Mouse (Mus musculus) urinary bladder, postnatal 36 days (tissue): ENCODE data around the gene Sema4f.

Experiments used
- DNase-seq, 2 experiments: peaks; one replicate each; pipeline ENCODE4 v3.0.0; 2022; ENCODE audit warnings: low spot score in 2 of 2, mixed read lengths in 1 of 2

Sema4f gene

DNA sequence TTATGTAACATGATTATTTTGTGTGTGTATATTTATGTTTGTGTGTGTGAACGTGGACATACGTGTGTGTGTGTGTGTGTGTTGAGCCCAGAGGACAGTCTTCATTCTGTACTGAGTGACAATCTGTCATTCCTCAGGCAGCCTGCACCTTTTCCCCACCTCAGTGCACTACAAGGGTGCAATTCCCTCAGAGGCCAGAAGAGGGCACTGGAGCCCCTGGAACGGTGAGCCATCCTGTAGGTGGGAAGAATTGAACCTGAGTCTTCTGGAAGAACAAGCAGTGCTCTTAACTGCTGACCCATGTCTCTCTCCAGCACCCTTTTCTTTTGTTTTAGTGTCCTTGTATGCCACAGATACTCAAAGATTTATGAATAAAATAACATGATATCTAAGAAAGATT, 23.7 kb downstream of the Sema4f start:
- DNase-seq = peak; percentile 24 to 44

DNA sequence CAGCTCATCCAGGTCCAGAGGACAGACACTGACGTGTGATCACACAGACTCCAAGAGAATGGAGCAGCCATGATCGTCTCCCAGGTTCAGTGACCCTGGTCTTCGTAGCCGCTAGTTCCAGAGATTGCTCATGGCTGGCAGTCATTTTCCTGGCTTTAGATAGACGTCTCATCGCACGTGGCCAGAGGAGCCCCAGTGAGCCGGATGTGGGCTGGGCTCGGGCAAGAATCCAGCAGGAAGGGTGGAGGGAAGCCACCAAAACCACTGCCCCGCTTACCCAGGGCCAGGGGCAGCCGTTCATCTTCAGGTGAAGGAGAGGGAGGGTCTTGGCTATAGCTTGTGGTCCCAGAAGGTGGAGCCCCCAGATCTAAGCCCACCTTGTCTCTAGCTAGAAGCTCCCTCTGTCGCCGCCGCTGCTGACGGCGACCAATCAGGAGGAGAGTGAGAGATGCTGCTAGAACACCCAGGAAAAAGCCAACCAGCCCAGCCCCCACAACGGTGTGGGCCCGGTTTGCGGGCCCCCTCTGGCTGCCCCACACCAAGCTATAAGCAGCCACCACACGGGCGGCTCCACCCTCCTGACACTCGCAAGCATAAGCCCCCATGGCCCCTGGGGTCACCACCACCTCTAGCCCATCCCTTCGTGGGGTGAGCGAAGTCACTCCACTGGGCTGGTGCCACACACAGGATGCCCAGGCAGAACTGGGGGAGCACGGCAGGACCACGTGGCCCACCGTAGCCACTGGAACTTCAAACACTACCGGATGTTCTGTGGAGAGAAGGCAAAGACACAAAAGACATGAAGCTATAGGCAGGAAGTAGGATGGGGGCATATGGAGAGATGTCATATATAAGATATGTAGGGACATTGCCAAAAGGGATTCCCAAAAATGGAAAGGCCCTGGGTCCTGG, 26.0 kb downstream of the Sema4f start:
- no peak for DNase-seq

DNA sequence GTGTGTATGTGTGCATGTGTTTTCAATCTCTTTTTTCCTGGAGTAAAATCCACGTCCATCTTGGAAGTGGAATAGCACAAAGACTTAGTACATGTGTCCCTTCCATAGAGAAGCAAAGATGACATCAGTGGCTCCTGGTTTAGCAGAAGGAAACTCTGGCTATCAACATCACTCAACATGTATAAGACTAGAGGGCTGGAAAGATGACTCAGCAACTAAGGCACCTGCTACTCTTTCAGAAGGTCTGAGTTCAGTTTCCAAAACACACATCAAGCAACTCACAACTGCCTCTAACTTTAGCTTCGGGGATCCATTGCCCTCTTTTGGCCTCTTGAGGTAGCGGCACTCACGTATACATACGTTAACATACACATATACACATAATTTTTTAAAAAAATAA, 28.3 kb downstream of the Sema4f start:
- no peak for DNase-seq

DNA sequence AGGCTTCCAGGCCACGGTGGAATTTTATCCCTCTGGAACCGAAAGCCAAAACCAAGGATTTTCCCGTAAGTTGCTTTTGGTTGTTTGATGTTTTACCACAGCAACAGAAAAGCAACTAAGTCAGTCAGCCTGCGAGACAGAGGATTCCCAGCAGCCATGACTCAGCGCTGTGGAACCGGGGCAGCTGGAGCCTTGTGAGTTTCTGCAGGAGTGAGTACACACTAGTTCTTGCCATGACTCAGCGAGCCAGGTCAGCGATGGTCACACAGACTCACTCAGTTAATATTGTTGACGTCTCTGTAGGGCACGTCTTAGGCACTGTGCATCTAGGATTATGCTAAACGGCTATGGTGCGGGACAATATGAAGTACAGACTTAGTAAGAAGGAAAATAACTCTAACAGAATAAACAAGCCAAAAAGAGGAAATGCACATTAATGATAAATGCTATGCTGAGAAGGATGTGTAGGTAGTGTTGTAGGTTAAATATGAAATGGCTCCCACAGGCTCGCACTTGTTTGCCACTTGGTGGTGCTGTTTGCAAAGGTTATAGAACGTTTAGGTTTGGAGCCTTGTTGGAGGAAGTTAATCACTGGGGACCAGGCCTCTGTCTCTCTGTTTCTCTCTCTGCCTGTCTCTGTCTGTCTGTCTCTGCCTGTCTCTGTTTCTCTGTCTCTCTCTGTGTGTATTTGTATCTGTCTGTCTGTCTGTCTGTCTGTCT, 30.3 kb downstream of the Sema4f start:
- DNase-seq = peak; percentile 58 to 64

DNA sequence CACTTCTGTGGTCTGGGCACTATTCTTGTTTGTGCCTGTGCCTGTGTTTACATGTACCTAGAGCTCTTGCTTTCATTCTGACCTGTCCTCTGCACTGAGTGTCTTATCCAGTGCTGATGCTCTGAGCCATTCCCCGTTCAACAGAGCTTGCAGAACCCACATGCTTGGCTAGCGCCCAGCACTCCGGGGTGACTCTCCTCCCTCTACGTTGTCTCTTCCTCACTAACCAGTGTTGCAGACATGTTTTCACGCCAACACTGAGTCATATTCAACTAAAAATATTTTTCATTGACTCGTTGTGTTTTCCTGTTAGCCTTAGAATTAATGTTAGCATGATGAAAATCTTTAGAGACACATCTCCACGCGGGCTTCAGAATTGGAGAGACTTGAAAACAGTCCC, 31.5 kb downstream of the Sema4f start:
- DNase-seq = no peak

DNA sequence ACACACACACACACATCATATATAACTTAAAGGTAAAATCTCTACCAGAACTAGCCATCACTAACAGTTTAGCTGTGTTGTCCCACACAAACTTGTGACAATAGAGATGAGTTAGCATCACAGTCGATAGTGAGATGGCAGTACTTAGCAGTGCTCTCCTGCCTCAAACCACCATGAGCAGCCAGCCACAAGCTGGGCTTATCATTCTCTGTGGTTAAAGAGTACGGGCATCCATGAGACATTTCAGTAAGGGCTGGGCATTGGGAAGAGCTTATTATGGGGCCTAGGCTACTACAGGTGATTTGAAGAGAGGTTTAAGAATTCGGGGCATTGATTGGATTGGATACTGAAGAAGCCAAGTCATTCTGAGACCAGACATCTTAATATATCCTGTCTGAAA, 32.6 kb downstream of the Sema4f start:
- no peak for DNase-seq

DNA sequence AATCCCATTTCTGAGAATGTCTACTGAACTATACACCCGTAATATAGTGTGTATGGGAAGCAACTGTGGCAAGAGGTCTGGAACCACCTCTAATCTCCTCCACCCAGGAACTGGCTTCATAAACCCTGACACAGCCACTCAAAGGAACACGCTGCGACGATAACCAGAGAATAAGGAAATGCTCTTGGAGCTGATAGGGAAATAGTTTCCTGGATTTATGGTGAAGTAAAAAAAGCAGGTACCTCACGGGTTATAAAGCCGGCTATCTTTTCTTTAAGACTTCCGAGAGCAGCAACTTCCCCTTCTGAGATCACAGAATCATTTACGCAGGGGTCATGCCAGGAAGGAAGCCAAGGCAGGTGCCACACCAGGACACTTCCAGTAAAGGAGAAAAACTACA, 37.0 kb downstream of the Sema4f start:
- no peak for DNase-seq

DNA sequence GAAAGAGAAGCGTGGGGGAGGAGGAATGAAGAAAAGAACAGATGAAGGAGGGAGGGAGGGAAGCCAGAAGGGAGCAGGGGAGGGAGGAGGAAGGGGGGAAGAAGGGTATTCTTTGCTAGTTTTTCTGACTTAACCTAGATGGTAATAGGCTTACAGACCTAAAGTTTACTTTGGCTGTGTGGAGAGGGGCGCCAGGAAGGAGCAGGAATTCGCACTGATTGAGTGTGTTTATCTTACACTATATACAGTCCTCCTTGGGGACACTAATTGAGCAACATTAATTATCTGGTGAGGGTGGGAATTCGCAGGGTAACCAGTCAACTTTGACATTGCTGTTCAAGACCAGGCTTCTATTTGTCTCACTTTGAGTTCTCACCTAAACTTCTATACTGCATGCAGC, 40.8 kb downstream of the Sema4f start:
- DNase-seq = no peak

DNA sequence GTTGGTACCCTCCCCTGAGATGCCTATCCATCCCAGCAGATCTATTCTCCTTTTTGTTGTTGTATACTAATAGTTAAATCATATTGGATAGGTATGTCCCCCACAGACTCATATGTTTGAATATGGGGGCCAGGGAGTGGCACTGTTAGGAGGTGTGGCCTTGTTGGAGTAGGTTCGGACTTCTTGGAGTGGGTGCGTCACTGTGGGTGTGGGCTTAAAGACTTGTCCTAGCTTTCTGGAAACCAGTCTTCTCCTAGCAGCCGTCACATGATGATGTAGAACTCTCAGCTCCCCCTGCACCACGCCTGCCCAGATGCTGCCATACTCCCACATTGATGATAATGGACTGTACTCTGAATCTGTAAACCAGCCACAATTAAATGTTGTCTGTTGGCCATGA, 41.3 kb downstream of the Sema4f start:
- no peak for DNase-seq

DNA sequence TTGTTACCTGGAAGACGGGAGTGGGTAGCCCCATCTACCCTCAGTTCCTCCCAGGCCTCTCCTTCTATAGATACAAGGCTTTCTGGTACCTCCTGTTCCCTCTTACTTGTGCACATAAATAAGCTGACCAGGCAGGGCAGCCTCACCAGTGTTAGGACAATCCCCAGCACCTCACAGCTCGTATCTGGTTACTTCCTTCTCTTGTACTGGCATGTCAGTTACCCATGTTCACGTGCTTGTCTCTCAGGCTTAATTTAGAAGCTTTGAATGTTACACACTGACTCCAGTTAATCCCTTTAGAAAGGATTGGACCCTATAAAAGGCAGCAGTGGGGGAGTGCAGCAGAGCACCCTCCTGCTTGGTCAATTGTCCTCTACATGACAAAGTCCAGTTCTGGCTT, 42.3 kb downstream of the Sema4f start:
- DNase-seq = no peak

DNA sequence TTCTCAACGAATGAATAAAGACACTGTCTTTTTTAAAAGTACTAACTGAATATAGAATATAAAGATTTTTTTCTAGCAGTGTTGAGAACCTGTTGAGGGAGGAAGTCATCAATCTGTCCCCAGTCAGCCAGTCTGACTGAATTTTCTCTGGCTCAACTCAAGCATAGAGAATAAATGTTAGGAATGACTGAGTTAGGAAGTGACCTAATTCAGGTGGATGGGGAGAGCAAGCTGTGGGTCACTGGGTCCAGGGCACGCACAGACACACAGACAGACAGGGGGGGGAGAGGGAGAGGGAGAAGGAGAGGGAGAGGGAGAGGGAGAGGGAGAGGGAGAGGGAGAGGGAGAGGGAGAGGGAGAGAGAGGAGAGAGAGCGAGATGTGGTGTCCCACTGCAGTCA, 46.2 kb downstream of the Sema4f start:
- DNase-seq = no peak

DNA sequence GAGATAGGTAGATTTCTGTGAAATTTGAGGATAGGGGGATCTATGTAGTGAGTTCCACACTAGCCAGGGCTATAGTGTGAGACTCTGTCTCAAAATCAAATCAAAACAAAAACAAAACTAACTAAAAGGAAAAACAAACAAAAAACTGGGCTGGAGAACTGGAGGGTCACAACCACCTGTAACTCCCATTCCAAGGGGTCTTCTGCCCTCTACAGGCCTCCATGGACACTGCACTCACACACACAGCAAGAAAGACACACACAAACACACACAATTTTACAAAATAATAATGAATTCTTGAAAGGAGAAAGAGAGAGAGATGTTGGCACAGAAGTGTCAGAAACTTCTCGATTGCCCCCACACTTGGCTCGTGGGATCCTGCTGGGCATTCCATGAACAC, 47.0 kb downstream of the Sema4f start:
- DNase-seq = no peak

DNA sequence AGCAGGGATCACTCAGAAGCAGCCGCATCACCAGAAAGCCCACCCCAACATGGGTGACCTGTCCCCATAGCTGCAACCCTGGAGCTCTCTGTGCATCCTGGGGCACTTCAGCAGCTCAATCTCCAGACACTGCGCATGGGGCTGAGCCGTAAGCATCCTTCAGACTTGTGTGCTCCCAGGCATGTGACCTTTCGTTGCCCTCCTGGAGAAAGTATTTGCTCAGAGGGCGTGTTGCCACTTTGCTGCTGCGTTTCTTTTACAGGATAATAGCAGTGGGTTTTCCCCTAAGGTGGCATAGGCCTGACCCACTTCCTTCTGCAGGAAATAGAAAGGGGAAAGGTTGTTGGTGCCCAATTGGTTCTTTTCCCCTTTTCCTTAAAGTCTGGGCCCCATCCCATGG, 48.1 kb downstream of the Sema4f start:
- DNase-seq = no peak

DNA sequence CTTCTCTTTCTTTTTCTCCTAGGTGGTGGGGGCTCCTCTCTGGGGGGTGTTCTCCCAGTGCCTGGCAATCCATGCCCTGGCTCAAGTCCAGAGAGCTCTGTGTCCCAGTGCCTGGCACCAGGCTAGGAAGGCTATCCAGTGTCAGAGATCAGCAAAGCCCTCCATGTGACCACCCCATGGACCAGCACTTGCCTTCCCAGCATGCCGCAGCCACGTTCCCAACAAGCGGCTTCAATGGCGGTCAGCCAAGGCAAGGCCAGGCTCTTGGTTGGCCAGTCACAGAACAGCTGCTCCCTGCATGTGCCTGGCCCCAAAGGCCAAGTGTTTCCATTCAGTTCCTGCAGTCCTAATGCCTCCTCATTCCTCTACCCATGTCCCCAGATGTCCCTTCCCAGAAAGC, 53.2 kb downstream of the Sema4f start:
- DNase-seq = peak in 1 of 2 experiments; percentile 62

DNA sequence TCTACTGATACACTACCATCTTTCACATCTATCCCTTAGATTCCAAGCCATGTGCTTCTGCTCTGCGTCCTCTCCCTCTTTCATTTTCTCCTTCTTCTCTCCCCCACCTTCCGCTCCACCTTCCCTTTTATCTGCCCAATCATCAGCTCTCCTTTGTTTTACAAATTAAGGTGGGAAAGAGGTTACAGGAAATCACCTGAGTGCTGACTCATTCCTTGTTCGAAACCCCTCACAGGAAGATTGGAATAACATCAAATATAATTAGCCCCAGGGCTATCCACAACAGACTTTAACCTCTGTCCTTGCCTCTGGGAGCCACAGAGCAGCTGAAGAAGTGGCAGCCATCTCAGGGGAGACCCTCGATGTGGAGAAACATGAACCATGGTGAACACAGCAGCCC, 53.7 kb downstream of the Sema4f start:
- DNase-seq = no peak

DNA sequence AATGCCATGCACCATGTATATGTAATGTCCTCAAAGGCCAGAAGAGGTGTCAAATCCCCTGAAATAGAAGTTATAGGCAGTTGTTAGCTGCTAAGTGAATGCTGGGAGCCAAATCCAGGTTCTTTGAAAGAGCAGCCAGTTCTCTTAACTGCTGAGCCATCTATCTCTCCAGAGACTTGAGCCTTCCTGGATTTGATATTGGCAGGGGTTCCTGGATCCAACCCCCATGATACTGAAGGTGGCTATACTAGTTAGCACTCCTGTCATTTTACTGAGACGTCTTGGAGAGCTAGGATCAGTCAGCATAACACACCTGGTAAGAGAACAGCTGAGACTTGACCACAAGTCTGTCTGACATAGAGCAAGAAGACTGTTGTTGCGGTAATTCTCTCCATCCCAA, 54.1 kb downstream of the Sema4f start:
- DNase-seq = no peak

DNA sequence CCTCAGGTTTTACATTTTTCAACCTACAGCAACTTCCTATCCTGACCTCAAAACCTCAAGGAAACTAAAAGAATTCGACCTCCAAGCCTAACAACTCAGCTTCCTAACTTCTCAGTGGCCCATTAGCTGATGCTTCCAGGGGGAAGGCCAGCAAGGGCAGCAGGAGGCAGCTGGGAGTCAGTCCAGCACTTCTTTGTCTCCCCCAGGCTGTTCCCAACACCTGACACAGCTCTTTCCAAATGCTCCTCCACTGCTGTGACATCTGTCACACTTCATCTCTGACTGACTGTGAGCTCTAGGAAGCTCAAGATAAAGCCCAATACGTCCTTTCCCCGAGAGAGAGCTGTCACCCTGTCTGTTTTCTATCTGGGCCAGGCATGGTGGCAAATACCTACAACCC, 55.0 kb downstream of the Sema4f start:
- DNase-seq = no peak

DNA sequence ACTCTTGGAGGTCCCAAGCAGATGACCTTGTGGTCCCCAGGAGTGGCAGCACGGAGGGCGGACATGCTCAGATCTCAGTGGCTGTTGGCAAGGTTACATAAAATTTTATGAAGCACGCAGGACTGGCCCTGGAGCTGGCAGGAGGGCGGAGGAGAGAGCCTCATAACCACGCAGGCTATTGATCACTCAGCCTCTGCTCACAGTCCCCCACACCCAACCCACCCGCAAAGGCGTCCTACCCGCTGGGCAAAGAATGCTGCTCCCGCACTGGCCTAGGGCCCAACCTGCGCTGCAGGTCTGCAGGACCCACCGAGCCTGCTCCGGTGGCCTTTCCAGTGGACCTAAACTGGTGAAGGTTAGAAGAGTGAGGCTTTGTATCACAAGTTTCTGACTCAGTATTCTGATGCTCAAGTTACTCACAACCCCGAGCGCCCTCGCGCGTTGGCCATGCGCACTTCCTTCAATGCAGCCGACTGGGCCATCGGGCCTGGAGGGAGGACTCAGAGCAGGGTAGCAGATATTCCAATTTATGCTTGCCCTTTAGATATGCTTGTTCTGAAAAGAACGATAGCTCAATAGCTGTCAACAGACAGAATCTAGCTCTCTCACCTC, 58.0 kb downstream of the Sema4f start:
- DNase-seq = peak; percentile 62 to 79

DNA sequence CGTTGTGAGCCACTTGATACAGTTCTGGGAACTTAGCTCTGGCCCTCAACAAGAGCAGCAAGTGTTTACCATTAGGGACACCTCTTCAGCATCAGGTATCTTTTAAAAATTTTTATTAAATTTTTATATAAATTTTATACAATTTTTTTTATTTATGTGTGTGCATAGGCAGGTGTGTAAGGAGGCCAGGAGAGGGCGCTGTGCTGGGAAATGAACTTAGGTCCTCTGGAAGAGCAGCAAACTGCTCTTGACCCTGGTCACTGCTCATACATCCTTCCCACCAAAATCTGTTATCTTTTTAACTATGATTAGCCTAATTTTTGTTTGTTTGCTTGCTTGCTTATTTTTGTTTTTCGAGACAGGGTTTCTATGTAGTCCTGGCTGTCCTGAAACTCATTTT, 58.8 kb downstream of the Sema4f start:
- no peak for DNase-seq

DNA sequence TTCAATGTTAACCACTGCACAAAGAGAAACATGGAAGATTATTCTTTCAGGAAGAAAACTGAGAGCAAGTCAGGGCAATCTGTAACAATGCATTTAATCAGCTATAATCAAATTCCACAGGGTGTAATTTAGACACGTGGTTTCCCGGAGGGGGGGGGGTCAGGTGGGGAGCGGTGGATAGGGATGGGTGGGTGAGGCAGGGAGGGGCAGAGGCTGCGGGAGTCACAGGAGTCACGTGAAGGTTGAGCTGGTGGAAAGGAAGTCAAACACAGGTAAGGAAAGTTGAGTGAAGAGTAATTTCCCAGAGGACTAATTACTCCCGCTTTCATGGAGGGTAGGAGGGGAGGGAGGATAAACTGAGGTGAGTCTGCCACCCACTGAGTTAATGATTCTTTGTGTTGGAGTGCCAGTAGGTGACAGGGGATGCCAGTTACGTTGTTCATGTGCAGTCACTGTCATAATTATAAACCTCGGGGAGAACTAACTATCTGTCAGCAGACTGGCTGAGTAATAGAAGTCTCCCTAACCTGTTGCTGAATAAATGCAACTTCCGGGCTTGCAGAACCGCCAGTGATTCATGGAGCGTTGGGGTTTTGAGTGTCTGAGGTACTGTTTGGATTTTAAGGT, 60.0 kb downstream of the Sema4f start:
- peak in 1 of 2 experiments; percentile 27 for DNase-seq

DNA sequence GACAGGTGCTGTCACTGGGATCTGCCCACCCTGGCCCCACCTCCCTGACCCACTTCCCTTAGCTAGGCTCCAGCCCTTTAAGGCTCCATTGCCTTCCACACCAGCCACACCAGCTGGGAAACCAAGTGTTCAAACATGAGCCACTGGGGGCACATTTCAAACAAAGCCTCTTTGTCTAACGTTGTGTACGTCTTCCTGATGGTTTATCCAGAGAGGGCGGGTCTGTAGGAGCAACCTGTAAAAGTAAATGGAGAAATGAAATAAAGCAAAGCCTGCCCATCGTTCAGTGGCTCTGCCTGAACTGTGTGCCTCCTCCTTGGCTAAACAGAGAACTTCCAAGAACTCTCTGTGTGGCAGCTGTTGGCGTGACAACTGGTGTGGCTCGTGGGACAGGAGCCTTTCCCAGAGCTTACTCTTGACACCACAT, 64.0 kb downstream of the Sema4f start:
- no peak for DNase-seq

DNA sequence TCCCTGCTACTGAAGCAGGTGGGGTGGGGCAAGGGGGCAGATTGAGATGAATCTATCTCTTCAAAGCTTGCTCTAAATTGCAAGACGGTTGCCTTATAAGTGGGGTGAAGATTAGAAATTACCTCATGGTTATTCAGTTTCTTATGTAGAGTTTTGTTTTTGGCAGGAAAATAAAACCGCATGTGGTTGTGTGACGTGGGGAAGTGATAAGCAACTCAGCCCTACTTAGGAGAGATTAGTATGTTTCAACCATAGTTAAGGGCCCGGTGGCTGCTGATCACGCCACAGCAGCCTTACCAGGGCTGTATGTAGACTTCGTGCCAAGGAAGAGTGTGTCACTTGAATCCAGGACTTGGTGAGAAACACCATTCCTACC, 67.2 kb downstream of the Sema4f start:
- no peak for DNase-seq
